ENCODE assay signal across 22 mouse cellular contexts in genomic region chr3:96309441-96309840, GRCm38 (mm10).
"Had no signal": no experiment of that assay in that cellular context is flagged by ENCODE, and none has a peak within 500 bp of the region (broad histone marks: within the 10 kb centered on the region; RNA-seq: fewer than 3 reads in every experiment).

No protein-coding gene starts in this region.

- H3K27ac ChIP-seq: gastrocnemius, adult 2 months; heart, adult 2 months; heart, embryonic 13.5 days; heart, embryonic 15.5 days; hindbrain, embryonic 10.5 days; hindbrain, embryonic 12.5 days; hindbrain, embryonic 14.5 days; layer of hippocampus, adult 2 months; limb, embryonic 10.5 days; limb, embryonic 12.5 days; liver, embryonic 13.5 days had no signal

- H3K4me1 ChIP-seq: heart, embryonic 13.5 days; heart, embryonic 15.5 days; hindbrain, embryonic 12.5 days; limb, embryonic 10.5 days; limb, embryonic 12.5 days had no signal

- H3K4me3 ChIP-seq: gastrocnemius, adult 2 months; heart, adult 2 months; heart, embryonic 13.5 days; heart, embryonic 15.5 days; hindbrain, embryonic 10.5 days; hindbrain, embryonic 12.5 days; layer of hippocampus, adult 2 months; limb, embryonic 10.5 days; limb, embryonic 12.5 days; liver, embryonic 13.5 days had no signal

- ATAC-seq: hindbrain, embryonic 16.5 days; intestine, embryonic 16.5 days had no signal

- H3K36me3 ChIP-seq: heart, embryonic 13.5 days; heart, embryonic 15.5 days; hindbrain, embryonic 10.5 days; hindbrain, embryonic 12.5 days; limb, embryonic 10.5 days; limb, embryonic 12.5 days; liver, embryonic 13.5 days had no signal

- H3K27me3 ChIP-seq: limb, embryonic 12.5 days had no signal

- DNase-seq: gastrocnemius, adult 2 months; gastrocnemius, postnatal 10 days; gastrocnemius, postnatal 25 days; heart, adult 2 months; heart, postnatal 4 days; kidney, adult 11 months; kidney, adult 8-10 months; kidney, postnatal 10 days; kidney, postnatal 25 days; kidney, postnatal 4 days; liver; liver, embryonic 13.5 days had no signal
